Mouse (Mus musculus) layer of hippocampus, adult 9-11 months (tissue): Measurements from ENCODE around the gene Vsx2.
A peak's percentile ranks its signal among the peaks of the same experiment; 100 is the strongest.

Source experiments
- DNase-seq: peaks from one replicate; pipeline ENCODE4 v3.0.0; 2022

The Vsx2 gene

GRCm38 (mm10) chr12:84573094-84573493, 3.5 kb downstream of the Vsx2 start:
- DNase-seq: no peak

- no peak for DNase-seq
Measured at GRCm38 (mm10) chr12:84577768-84578439, 8.3 kb downstream of the Vsx2 start.

DNA sequence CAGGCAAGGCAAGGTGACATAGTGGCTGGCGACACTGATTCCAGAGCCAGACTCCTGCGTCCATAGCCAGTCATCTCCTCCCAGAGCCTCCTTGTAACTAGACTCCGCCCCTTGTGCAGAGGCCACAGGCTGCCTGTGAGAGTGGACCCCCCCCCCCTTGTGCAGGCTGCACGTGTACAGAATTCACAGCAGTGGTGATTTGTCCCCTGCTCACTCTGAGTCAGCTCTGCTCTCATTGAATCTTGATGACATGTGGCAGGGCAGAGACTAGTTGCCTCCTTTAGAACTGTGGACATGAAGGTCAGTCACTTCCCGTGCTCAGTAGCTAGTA, 8.8 kb downstream of the Vsx2 start:
- no peak for DNase-seq

DNA sequence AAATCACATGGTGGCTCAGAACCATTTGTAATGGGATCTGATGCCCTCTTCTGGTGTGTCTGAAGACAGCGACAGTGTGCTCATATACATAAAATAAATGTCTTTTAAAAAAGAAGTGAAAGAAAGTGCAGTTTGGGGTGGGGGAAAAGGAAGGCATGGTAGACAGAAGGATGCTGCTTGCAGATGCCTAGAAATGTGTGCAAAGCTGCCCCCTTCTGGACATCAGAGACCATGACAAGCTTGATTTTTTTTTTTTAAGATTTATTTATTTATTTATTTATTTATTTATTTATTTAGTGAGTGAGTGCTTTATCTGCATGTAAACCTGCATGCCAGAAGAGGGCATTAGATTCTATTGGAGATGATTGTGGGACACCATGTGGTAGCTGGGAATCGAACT, 11.7 kb downstream of the Vsx2 start:
- DNase-seq: no peak

DNA sequence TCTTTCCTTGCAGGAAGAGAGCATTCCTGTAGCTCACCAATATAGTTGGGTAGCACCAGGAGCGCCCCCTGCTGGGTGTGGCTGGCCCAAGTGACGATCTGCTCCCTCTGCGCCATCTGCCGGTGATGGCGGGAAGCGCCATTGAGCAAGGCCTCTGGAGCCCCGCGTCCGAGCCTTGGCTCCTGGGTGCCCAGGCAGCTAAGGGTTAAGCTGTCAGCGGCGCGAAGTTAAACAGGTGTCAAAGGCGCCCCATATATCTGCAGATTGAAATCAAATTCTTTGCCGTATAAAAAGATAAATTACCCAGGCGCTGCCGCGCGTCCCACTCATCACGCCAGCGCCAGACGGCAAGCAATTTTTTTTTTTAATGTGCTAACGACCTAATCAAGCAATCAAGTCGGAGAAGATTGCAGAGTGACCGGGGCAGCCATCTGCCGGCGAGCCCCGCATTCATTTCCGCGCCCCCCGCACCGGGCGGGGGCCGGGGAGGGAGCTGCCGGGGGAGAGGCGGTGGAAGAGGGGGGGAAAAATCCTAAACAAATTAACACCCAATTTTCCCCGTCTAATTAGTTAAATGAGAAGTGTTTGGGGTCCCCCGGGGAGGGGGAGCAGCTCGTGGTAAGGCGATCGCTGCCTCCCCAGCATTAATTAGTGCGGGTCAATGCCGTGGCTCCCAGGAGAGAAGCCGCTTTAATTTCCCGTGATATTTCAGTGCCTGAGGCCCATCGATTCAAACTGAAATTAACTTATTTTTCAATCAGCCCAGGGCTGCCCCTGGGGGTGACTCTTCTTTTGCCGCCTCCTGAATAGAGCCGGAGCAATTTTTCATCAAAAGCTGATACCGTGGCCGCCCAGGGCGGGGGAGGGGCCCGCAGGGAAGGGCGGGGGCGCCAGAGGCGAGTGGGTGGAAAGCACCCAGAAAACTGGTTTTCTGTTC, 20.5 kb downstream of the Vsx2 start:
- peak; percentile 92 for DNase-seq

- no peak for DNase-seq
Measured at GRCm38 (mm10) chr12:84598324-84598723, 28.8 kb downstream of the Vsx2 start.

DNA sequence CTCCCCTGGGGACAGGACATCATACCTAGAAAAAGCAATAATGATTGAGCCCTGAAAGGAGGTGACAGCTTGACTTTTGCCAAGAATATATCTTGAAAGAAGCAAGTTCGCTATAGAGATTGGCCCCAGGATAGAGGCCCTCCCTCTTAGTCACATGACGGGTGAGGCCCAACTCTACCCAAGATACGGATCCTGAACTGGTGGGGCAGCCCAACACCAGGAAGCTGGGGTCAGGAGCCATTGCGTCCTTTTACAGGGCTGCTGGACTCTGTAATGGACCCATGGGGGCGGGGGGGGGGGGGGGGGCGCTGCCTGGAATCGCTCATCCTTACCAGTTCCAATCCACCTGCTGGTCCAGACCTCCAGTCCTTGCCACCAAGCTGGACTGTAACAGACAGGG, 34.4 kb downstream of the Vsx2 start:
- DNase-seq: no peak

- DNase-seq: no peak
Measured at GRCm38 (mm10) chr12:84605860-84606259, 36.3 kb downstream of the Vsx2 start.

GRCm38 (mm10) chr12:84611718-84612117, 42.2 kb downstream of the Vsx2 start:
- DNase-seq: no peak

- DNase-seq: no peak
Measured at GRCm38 (mm10) chr12:84612518-84612917, 43.0 kb downstream of the Vsx2 start.

GRCm38 (mm10) chr12:84614001-84614400, 44.4 kb downstream of the Vsx2 start:
- DNase-seq: no peak

- no peak for DNase-seq
Measured at GRCm38 (mm10) chr12:84614524-84614923, 45.0 kb downstream of the Vsx2 start.

- peak; percentile 96 for DNase-seq
Measured at GRCm38 (mm10) chr12:84616977-84617630, 47.5 kb downstream of the Vsx2 start, which contains the start of gene Abcd4. Abcd4 (minus strand) TSS chr12:84617413.

DNA sequence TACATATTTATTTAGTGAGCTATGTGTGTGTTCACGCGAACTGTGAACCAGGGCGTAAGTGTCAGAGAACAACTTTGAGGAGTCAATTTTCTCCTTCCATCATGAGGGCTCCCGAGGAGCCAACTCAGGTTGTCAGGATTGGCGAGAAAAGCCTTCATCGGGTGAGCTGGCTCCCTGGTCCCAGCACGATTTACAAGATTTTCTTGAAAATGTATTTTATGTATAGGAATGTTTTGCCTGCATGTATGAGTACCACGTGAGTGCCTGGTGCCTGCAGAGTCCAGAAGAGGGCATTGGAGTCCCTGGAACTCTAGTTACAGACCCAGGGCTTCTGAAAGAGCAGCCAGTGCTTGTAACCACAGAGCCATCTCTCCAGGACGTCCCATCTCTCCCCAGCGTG, 48.1 kb downstream of the Vsx2 start:
- DNase-seq: no peak

DNA sequence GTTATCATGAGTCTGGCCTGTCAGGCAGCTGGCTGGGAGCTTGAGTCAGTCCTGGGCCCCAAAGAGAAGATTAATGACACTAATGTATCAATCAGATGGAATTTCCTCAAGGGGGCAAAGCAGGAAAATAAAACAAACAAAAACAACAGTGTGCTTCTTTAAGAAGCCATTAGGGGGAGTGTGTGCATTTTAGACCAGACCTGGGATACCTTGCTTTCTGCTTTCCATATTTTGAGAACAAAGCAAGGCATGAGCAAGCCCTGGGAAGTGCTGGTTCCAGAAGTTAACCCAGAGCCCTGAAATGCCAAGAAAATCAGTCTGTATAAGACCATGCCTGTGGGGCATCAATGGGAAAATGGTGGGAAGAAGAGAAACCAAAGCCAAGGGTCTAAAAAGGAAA, 51.4 kb downstream of the Vsx2 start:
- DNase-seq: no peak

DNA sequence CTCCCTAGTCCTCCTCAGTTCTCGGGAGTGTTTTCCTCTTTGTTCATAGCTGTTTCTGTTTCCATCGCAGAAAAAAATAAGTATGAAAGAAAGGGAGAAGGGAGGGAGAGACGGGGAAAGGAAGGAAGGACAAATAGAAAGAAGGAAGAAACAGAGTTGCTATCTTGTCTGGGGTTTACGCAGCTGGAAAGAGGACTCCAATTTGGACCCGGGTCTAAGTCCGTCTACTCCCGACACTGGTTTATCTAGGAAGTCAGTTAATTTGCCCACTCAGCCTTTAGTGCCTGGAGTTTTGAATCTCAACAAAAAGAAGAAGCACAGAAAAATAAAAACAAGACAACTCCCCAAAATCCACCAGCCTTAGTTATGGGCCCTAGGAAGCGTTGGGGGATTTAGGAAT, 55.0 kb downstream of the Vsx2 start:
- no peak for DNase-seq

DNA sequence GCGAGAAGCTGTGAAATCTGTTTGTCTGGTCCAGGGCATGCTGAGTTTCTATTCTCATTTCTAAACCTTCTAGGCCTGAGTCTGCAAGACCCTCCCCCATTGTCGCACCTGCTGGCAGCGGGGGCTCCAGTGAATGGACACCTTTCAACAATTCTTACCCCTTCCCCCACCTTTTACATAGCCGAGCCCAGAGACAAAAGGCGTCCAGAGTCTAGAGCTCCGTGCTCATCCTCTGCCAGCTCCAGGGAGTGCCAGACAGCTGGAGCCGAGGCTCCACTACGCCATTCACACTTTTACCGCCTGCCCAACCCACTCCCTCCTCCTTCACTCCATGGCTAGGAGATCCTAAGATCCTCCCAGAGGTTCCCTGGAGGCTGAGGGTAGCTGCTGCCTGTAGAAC, 55.6 kb downstream of the Vsx2 start:
- no peak for DNase-seq

DNA sequence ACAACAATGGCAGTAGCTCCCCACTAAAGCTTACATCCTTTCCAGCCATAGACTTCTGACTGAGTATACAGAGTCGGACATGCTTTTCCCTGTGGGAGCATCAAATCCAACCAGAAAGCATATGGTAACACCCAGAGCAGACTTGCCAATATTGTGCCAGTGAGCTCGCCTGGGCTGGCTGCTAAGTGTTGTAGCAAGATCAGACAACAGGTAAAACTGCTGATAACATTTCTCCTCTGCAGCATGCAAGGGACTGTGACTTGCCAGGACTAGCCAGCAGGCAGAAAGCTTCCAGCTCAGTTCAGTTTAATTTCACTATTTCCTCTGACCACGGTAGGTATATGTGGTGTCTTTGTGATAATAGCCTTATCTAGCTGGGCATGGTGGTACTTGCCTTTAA, 62.3 kb downstream of the Vsx2 start:
- no peak for DNase-seq

- no peak for DNase-seq
Measured at GRCm38 (mm10) chr12:84640253-84640652, 70.7 kb downstream of the Vsx2 start.

- no peak for DNase-seq
Measured at GRCm38 (mm10) chr12:84640654-84641053, 71.1 kb downstream of the Vsx2 start, which contains the start of gene Vrtn. Vrtn (plus strand) TSS chr12:84641019.
